Mouse (Mus musculus) ovary, postnatal 14 days (tissue): ENCODE measurements around the gene 4930523C07Rik.
A peak's percentile ranks its signal among the peaks of the same experiment; 100 is the strongest.

Experiments used
- DNase-seq: peaks from one replicate; pipeline ENCODE4 v3.0.0; 2022; ENCODE audit warnings: low spot score

Gene 4930523C07Rik

GRCm38 (mm10) chr1:160044237-160045021, at the start of gene 4930523C07Rik:
4930523C07Rik (plus strand) TSS chr1:160044382.
- peak; percentile 53 for DNase-seq

- no peak for DNase-seq
These were observed 46.9 kb upstream of the 4930523C07Rik start for GRCm38 (mm10) chr1:159997329-159997728.

GRCm38 (mm10) chr1:159998349-159998748, 45.8 kb upstream of the 4930523C07Rik start:
- no peak for DNase-seq

GRCm38 (mm10) chr1:159999232-159999631, 45.0 kb upstream of the 4930523C07Rik start:
- no peak for DNase-seq

GRCm38 (mm10) chr1:160005319-160005718, 38.9 kb upstream of the 4930523C07Rik start:
- no peak for DNase-seq

- no peak for DNase-seq
These were observed 37.1 kb upstream of the 4930523C07Rik start for GRCm38 (mm10) chr1:160006919-160007588.

GRCm38 (mm10) chr1:160013042-160013441, 31.1 kb upstream of the 4930523C07Rik start:
- no peak for DNase-seq

- no peak for DNase-seq
These were observed 19.7 kb upstream of the 4930523C07Rik start for GRCm38 (mm10) chr1:160024339-160024980.

- no peak for DNase-seq
These were observed 18.9 kb upstream of the 4930523C07Rik start for GRCm38 (mm10) chr1:160025146-160025894.

GRCm38 (mm10) chr1:160025895-160026255, 18.3 kb upstream of the 4930523C07Rik start:
- no peak for DNase-seq

GRCm38 (mm10) chr1:160027939-160028338, 16.2 kb upstream of the 4930523C07Rik start:
- no peak for DNase-seq

- DNase-seq = no peak
These were observed 10.1 kb upstream of the 4930523C07Rik start for GRCm38 (mm10) chr1:160033948-160034598.

GRCm38 (mm10) chr1:160035561-160035960, 8.6 kb upstream of the 4930523C07Rik start:
- no peak for DNase-seq

GRCm38 (mm10) chr1:160036996-160037521, 7.1 kb upstream of the 4930523C07Rik start:
- no peak for DNase-seq

- DNase-seq = no peak
These were observed 4.1 kb upstream of the 4930523C07Rik start for GRCm38 (mm10) chr1:160039951-160040645.

- no peak for DNase-seq
These were observed 2.9 kb upstream of the 4930523C07Rik start for GRCm38 (mm10) chr1:160041264-160041775.

GRCm38 (mm10) chr1:160042351-160042750, 1.8 kb upstream of the 4930523C07Rik start:
- no peak for DNase-seq

- DNase-seq = no peak
These were observed 759 bp upstream of the 4930523C07Rik start for GRCm38 (mm10) chr1:160043271-160043975.

- DNase-seq = no peak
These were observed 1.0 kb downstream of the 4930523C07Rik start for GRCm38 (mm10) chr1:160045056-160045715.
